8 mouse cellular contexts compared by ENCODE assay signal in genomic region chr2:32962875-32963220, GRCm38 (mm10). TPM values are rescaled to one million over a fixed set of nuclear protein-coding genes. Genes with fewer than 3 reads are reported as not detected.
DNase-seq lines count a peak whose midpoint lies in the region; ATAC-seq and TF ChIP-seq lines count a peak whose summit lies in the region.

No protein-coding gene starts in this region.

- H3K36me3 ChIP-seq in lung, embryonic 14.5 days (ENCODE audit: insufficient read depth) = peaks cover 31% of the 10 kb centered on the region
- peaks cover 26% of the 10 kb centered on the region for H3K36me3 ChIP-seq in embryonic facial prominence, embryonic 12.5 days
- H3K36me3 ChIP-seq in limb, embryonic 13.5 days = peaks cover 29% of the 10 kb centered on the region
- H3K36me3 ChIP-seq in stomach, embryonic 16.5 days (ENCODE audit: control insufficient read depth, insufficient read depth, low read length) = peaks cover 9% of the 10 kb centered on the region; the same call in 1 of the 2 replicates

- no peak for DNase-seq in lung, embryonic 14.5 days
- no peak for DNase-seq in lung, postnatal 14 days
- DNase-seq in urinary bladder, adult 18-20 months (ENCODE audit: low spot score in 2 of 2) = no peak
- no peak for DNase-seq in yolk sac, embryonic 10.5 days (ENCODE audit: low spot score)
- no peak for DNase-seq in spleen, postnatal 4 days (ENCODE audit: low spot score in 2 of 2)

- peak overlapping the region; percentile 99 for H3K9ac ChIP-seq in lung, embryonic 14.5 days
- peak overlapping the region; percentile 92 for H3K9ac ChIP-seq in embryonic facial prominence, embryonic 12.5 days
- H3K9ac ChIP-seq in limb, embryonic 13.5 days = peak overlapping the region; percentile 99
- H3K9ac ChIP-seq in stomach, embryonic 16.5 days (ENCODE audit: low read length) = peak overlapping the region; percentile 97

- H3K4me2 ChIP-seq in lung, embryonic 14.5 days = peak overlapping the region; percentile 90
- H3K4me2 ChIP-seq in embryonic facial prominence, embryonic 12.5 days (replicated peaks) = peak overlapping the region; percentile 78
- peak overlapping the region; percentile 95 for H3K4me2 ChIP-seq in limb, embryonic 13.5 days (replicated peaks)
- peak overlapping the region; percentile 84 for H3K4me2 ChIP-seq in stomach, embryonic 16.5 days (ENCODE audit: low read depth, low read length)

- peak overlapping the region; percentile 97 for H3K4me3 ChIP-seq in lung, embryonic 14.5 days (ENCODE audit: low read depth, low read length)
- H3K4me3 ChIP-seq in embryonic facial prominence, embryonic 12.5 days = peak overlapping the region; percentile 87
- H3K4me3 ChIP-seq in limb, embryonic 13.5 days = peak overlapping the region; percentile 89
- peak overlapping the region; percentile 96 for H3K4me3 ChIP-seq in stomach, embryonic 16.5 days (replicated peaks; ENCODE audit: low read length)

- WGBS in lung, embryonic 14.5 days = 4% methylated on average over 9 of the region's 9 CpGs
- WGBS in embryonic facial prominence, embryonic 12.5 days = 7% methylated on average over 9 of the region's 9 CpGs
- WGBS in limb, embryonic 13.5 days = 4% methylated on average over 9 of the region's 9 CpGs
- 4% methylated on average over 9 of the region's 9 CpGs for WGBS in stomach, embryonic 16.5 days

- no peaks in the 10 kb centered on the region for H3K9me3 ChIP-seq in lung, embryonic 14.5 days (ENCODE audit: low read depth, low read length)
- H3K9me3 ChIP-seq in embryonic facial prominence, embryonic 12.5 days = no peaks in the 10 kb centered on the region
- H3K9me3 ChIP-seq in limb, embryonic 13.5 days = no peaks in the 10 kb centered on the region
- no peaks in the 10 kb centered on the region for H3K9me3 ChIP-seq in stomach, embryonic 16.5 days (replicated peaks; ENCODE audit: control insufficient read depth, low read length)

- ATAC-seq in lung, embryonic 14.5 days (ENCODE audit: insufficient read depth) = no peak
- ATAC-seq in embryonic facial prominence, embryonic 12.5 days (ENCODE audit: insufficient number of reproducible peaks, insufficient read depth, low FRiP score, low TSS enrichment) = no peak
- ATAC-seq in limb, embryonic 13.5 days (ENCODE audit: low FRiP score, low read depth) = no peak
- no peak for ATAC-seq in stomach, embryonic 16.5 days (ENCODE audit: insufficient read depth, low FRiP score)

- no peaks in the 10 kb centered on the region for H3K27me3 ChIP-seq in lung, embryonic 14.5 days (ENCODE audit: insufficient read depth, low read length)
- H3K27me3 ChIP-seq in embryonic facial prominence, embryonic 12.5 days = no peaks in the 10 kb centered on the region
- no peaks in the 10 kb centered on the region for H3K27me3 ChIP-seq in limb, embryonic 13.5 days
- H3K27me3 ChIP-seq in stomach, embryonic 16.5 days (ENCODE audit: control insufficient read depth, insufficient read depth, low read length) = no peaks in the 10 kb centered on the region

- H3K27ac ChIP-seq in lung, embryonic 14.5 days (ENCODE audit: low read depth) = peak overlapping the region; percentile 94; the same call in 1 of the 2 replicates
- H3K27ac ChIP-seq in embryonic facial prominence, embryonic 12.5 days = peak overlapping the region; percentile 92
- peak overlapping the region; percentile 86; the same call in 1 of the 2 replicates for H3K27ac ChIP-seq in limb, embryonic 13.5 days
- peak overlapping the region; percentile 78 for H3K27ac ChIP-seq in stomach, embryonic 16.5 days (ENCODE audit: low read length)

- H3K4me1 ChIP-seq in lung, embryonic 14.5 days (ENCODE audit: insufficient read depth) = peaks cover 11% of the 10 kb centered on the region
- H3K4me1 ChIP-seq in embryonic facial prominence, embryonic 12.5 days = peaks cover 41% of the 10 kb centered on the region
- peaks cover 51% of the 10 kb centered on the region for H3K4me1 ChIP-seq in limb, embryonic 13.5 days
- peaks cover 39% of the 10 kb centered on the region for H3K4me1 ChIP-seq in stomach, embryonic 16.5 days (ENCODE audit: control insufficient read depth, insufficient read depth, low read length)

- no peak for TF ChIP-seq CTCF in lung, embryonic 14.5 days (IDR thresholded peaks at IDR 0.05; ENCODE audit: low read depth)

RNA-seq across cellular contexts. Expression of gene Lrsam1, which starts 1.4 kb away (rescaled TPM):
- 6.4 and 6.6 TPM in 2 replicates for polyA plus RNA-seq in lung, embryonic 14.5 days (2014; fragmentation: Nextera tagmentation; extraction: Ambion mirVana)
- polyA plus RNA-seq in embryonic facial prominence, embryonic 12.5 days (2016; fragmentation: Nextera tagmentation; extraction: Ambion mirVana) = 14.3 and 14.4 TPM in 2 replicates
- polyA plus RNA-seq in limb, embryonic 13.5 days (2015; fragmentation: Nextera tagmentation; extraction: Ambion mirVana) = 13.9 and 14.1 TPM in 2 replicates
- 10.4 and 11.2 TPM in 2 replicates for polyA plus RNA-seq in stomach, embryonic 16.5 days (2015; fragmentation: Nextera tagmentation; extraction: Ambion mirVana)

RNA-seq across cellular contexts. Expression of gene Rpl12, which starts 1.5 kb away (rescaled TPM):
- 235 and 256 TPM in 2 replicates for polyA plus RNA-seq in lung, embryonic 14.5 days (2014; fragmentation: Nextera tagmentation; extraction: Ambion mirVana)
- polyA plus RNA-seq in embryonic facial prominence, embryonic 12.5 days (2016; fragmentation: Nextera tagmentation; extraction: Ambion mirVana) = 160 and 169 TPM in 2 replicates
- polyA plus RNA-seq in limb, embryonic 13.5 days (2015; fragmentation: Nextera tagmentation; extraction: Ambion mirVana) = 159 and 175 TPM in 2 replicates
- polyA plus RNA-seq in stomach, embryonic 16.5 days (2015; fragmentation: Nextera tagmentation; extraction: Ambion mirVana) = 124 and 174 TPM in 2 replicates

RNA-seq across cellular contexts. Expression of gene Slc2a8, which starts 19.0 kb away (rescaled TPM):
- polyA plus RNA-seq in lung, embryonic 14.5 days (2014; fragmentation: Nextera tagmentation; extraction: Ambion mirVana) = 12.4 and 14.4 TPM in 2 replicates
- 24.3 and 25.5 TPM in 2 replicates for polyA plus RNA-seq in embryonic facial prominence, embryonic 12.5 days (2016; fragmentation: Nextera tagmentation; extraction: Ambion mirVana)
- polyA plus RNA-seq in limb, embryonic 13.5 days (2015; fragmentation: Nextera tagmentation; extraction: Ambion mirVana) = 27.3 and 28.9 TPM in 2 replicates
- polyA plus RNA-seq in stomach, embryonic 16.5 days (2015; fragmentation: Nextera tagmentation; extraction: Ambion mirVana) = 14.6 and 14.9 TPM in 2 replicates
